Mouse (Mus musculus): Measurements from ENCODE around the gene Cln3. TPM values are rescaled to one million over a fixed set of nuclear protein-coding genes. Genes with fewer than 3 reads are reported as not detected.

Gene Cln3
- polyA plus RNA-seq (2014; fragmentation: Nextera tagmentation; extraction: Ambion mirVana) = 27.8 and 31.8 TPM in 2 replicates

DNA sequence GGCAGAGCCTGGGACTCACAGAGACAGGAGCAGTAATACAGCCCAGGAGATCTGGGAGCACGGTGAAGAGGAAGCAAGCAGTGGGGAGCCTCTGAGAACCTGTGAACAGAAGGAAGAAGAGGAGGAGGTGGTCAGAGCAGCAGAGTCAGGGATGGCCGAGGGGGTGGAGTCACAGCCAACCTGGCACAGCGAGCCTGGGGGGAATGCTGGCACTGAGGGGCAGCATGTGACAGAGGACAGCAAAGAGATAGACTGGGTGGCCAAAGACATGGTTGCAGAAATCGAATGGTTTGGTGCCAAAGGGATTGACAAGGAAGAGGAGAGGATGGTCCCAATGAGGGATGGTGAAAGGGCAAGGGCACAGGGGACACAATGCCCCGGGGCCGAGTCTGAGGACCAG lies at the start of gene Cln3:
Cln3 (minus strand) TSS at position 101 of the 400 bp plus-strand sequence.
- Histone ChIP-seq H3K9ac (ENCODE audit: low read depth, low read length) (no peak within 1 kb of the TSS; the same call in 1 of the 2 replicates), H3K4me3 (ENCODE audit: low read depth, low read length) (no peak within 1 kb of the TSS), H3K9me3 (ENCODE audit: control insufficient read depth, low read length) (no peaks in the 10 kb centered on the region), H3K36me3 (ENCODE audit: control insufficient read depth, insufficient read depth, low read length) (no peaks in the 10 kb centered on the region), H3K27ac (replicated peaks; ENCODE audit: low read depth, low read length) (no peak within 1 kb of the TSS), H3K27me3 (replicated peaks; ENCODE audit: control insufficient read depth, insufficient read depth, low read length) (no peaks in the 10 kb centered on the region), H3K4me1 (ENCODE audit: control insufficient read depth, insufficient read depth, low read length) (peaks cover 9% of the 10 kb centered on the region; the same call in 1 of the 2 replicates), H3K4me2 (ENCODE audit: low read depth, low read length) (no peak within 1 kb of the TSS)
- 76% methylated on average over 6 of the region's 6 CpGs for WGBS
- ATAC-seq (ENCODE audit: low read depth) (no peak), DNase-seq (ENCODE audit: low spot score) (no peak)

DNA sequence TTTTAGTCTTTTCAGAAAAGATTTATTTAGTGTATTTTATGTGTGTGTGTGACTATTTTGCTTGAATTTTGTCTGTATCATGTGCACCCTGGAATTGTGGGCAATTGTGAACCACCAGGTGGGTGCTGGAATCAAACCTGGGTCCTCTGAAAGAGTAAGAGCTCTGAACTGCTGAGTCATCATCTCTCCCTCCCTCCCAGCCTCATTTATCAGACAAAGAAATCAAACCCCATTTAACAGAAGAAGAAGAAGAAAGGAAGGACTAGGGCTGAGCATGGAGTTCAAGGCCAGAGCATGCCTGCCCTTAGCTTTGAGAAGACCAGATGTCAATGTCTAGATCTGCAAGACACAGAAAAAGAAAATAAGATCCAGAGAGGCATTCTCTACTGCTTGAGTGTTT lies 49.8 kb upstream of the Cln3 start:
- H3K27ac ChIP-seq (replicated peaks; ENCODE audit: low read depth, low read length) = no peak overlapping the region
- H3K4me2 ChIP-seq (ENCODE audit: low read depth, low read length) = no peak overlapping the region
- no peak for ATAC-seq (ENCODE audit: low read depth)
- no peaks in the 10 kb centered on the region for H3K27me3 ChIP-seq (replicated peaks; ENCODE audit: control insufficient read depth, insufficient read depth, low read length)
- H3K36me3 ChIP-seq (ENCODE audit: control insufficient read depth, insufficient read depth, low read length) = no peaks in the 10 kb centered on the region
- no peak overlapping the region for H3K4me3 ChIP-seq (ENCODE audit: low read depth, low read length)
- DNase-seq (ENCODE audit: low spot score) = no peak
- no peak overlapping the region for H3K9ac ChIP-seq (ENCODE audit: low read depth, low read length)
- H3K4me1 ChIP-seq (ENCODE audit: control insufficient read depth, insufficient read depth, low read length) = no peaks in the 10 kb centered on the region
- H3K9me3 ChIP-seq (ENCODE audit: control insufficient read depth, low read length) = no peaks in the 10 kb centered on the region

DNA sequence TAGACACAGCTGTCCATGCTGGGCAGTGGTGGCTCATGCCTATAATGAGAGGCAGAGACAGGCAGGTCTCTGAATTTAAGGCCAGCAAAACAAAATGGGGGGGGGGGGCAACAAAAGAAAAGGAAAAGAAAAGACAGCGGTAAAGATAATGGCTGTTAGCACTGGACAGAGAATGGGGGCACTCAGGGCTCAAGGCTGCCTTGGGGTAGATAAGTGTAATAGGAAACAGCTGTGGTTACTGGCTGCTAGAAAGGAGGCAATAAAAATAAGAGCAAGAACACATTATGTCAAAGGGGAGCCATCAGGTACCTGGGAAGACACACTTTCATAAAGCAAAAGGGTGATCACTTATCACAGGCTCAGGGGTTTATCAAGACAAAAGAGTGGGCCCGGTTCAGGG lies 46.9 kb upstream of the Cln3 start:
- Histone ChIP-seq H3K27ac (replicated peaks; ENCODE audit: low read depth, low read length) (no peak overlapping the region), H3K9ac (ENCODE audit: low read depth, low read length) (no peak overlapping the region), H3K9me3 (ENCODE audit: control insufficient read depth, low read length) (no peaks in the 10 kb centered on the region), H3K4me3 (ENCODE audit: low read depth, low read length) (no peak overlapping the region), H3K4me1 (ENCODE audit: control insufficient read depth, insufficient read depth, low read length) (0 out of 2 replicates have a peak, but pooled peaks cover 7% of the 10 kb centered on the region), H3K27me3 (replicated peaks; ENCODE audit: control insufficient read depth, insufficient read depth, low read length) (no peaks in the 10 kb centered on the region), H3K4me2 (ENCODE audit: low read depth, low read length) (no peak overlapping the region), H3K36me3 (ENCODE audit: control insufficient read depth, insufficient read depth, low read length) (no peaks in the 10 kb centered on the region)
- 71% methylated on average over 2 of the region's 2 CpGs for whole genome bisulfite sequencing
- no peak for ATAC-seq (ENCODE audit: low read depth)
- DNase-seq (ENCODE audit: low spot score) = no peak

DNA sequence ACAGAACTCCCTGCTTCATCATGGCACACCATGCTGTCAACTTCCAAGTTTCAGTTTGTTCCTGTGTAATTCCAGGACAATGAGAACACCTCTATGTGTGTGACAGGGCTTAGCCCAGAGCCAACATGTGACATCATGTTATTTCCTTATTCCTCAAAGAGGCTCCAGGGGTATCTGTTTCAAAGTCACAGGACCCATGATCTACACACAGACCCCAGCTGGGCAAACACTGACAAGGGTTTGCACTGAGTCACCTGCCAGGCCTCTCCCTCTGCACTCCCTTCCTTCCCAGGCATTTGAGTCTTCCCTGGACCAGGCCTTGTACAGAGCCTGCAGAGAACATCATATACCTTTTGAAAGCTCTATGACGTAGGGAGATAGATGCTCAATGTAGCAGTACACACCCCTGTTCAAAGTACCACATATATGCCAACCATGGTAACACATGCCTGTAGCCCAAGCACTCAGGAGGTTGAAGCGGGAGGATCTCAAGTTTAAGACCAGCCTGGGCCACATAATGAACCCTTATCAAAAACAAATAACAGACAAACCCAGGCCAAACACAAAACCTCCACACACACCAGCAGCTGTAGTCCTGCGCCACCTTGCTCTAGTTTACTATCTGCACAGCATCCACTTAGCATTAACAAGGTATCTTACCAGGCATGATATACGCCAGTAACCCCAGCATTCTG lies 45.4 kb upstream of the Cln3 start, which contains the start of gene Nupr1:
Nupr1 (minus strand) TSS at position 38 of the 695 bp plus-strand sequence.
- no peak within 1 kb of the TSS for H3K4me3 ChIP-seq (ENCODE audit: low read depth, low read length)
- DNase-seq (ENCODE audit: low spot score) (no peak), ATAC-seq (ENCODE audit: low read depth) (no peak)
- no peaks in the 10 kb centered on the region for H3K36me3 ChIP-seq (ENCODE audit: control insufficient read depth, insufficient read depth, low read length)
- 94% methylated on average over 4 of the region's 4 CpGs for WGBS
- no peak within 1 kb of the TSS for H3K4me2 ChIP-seq (ENCODE audit: low read depth, low read length)
- H3K9ac ChIP-seq (ENCODE audit: low read depth, low read length) = no peak within 1 kb of the TSS
- 0 out of 2 replicates have a peak, but pooled peaks cover 7% of the 10 kb centered on the region for H3K4me1 ChIP-seq (ENCODE audit: control insufficient read depth, insufficient read depth, low read length)
- H3K9me3 ChIP-seq (ENCODE audit: control insufficient read depth, low read length) = no peaks in the 10 kb centered on the region
- H3K27ac ChIP-seq (replicated peaks; ENCODE audit: low read depth, low read length) = no peak within 1 kb of the TSS
- no peaks in the 10 kb centered on the region for H3K27me3 ChIP-seq (replicated peaks; ENCODE audit: control insufficient read depth, insufficient read depth, low read length)

DNA sequence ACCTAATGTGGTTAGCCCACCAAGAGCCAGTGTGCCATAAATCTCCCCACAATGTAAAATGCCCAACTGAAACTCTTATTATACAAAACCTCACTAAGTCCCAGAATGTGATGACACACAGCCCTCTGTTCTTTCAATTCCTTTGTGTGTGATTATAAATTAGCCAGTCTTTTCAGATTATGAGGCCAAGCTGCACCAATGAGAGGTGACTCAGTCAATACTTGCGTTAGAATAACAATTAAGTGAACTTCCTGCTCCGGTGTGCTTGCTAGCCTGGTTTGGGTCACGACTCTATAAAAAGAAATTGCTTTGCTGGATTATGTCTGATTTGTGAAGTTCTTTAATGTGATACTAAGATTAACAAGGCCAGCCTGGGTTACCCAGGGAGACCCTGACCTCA lies 44.3 kb upstream of the Cln3 start:
- 52% methylated on average over 3 of the region's 3 CpGs for WGBS
- ATAC-seq (ENCODE audit: low read depth) (no peak), DNase-seq (ENCODE audit: low spot score) (no peak)
- Histone ChIP-seq H3K9me3 (ENCODE audit: control insufficient read depth, low read length) (no peaks in the 10 kb centered on the region), H3K4me2 (ENCODE audit: low read depth, low read length) (no peak overlapping the region), H3K4me1 (ENCODE audit: control insufficient read depth, insufficient read depth, low read length) (0 out of 2 replicates have a peak, but pooled peaks cover 10% of the 10 kb centered on the region), H3K4me3 (ENCODE audit: low read depth, low read length) (no peak overlapping the region), H3K9ac (ENCODE audit: low read depth, low read length) (no peak overlapping the region), H3K27me3 (replicated peaks; ENCODE audit: control insufficient read depth, insufficient read depth, low read length) (no peaks in the 10 kb centered on the region), H3K36me3 (ENCODE audit: control insufficient read depth, insufficient read depth, low read length) (no peaks in the 10 kb centered on the region), H3K27ac (replicated peaks; ENCODE audit: low read depth, low read length) (no peak overlapping the region)

DNA sequence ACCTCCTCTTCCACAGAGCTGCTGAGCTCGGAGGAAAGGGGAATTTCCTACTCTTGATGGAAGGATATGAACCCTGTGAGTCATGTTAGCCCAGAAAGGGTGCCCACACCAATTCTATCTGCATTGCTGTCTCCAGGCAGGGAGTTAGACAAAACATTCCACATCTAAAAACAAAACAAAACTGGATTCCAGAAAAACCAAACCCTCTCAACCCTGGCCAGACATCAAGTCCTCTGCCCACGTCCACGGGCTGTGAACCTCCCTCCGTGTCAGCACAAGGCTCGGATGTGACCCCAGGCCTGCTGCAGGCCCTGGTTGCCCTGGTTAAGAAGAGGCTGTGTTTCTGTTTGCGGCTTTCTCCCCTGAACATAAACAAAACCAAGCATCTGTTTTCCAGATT lies 42.5 kb upstream of the Cln3 start:
- Histone ChIP-seq H3K27ac (replicated peaks; ENCODE audit: low read depth, low read length) (peak overlapping the region; percentile 62), H3K9me3 (ENCODE audit: control insufficient read depth, low read length) (no peaks in the 10 kb centered on the region), H3K4me3 (ENCODE audit: low read depth, low read length) (no peak overlapping the region), H3K36me3 (ENCODE audit: control insufficient read depth, insufficient read depth, low read length) (no peaks in the 10 kb centered on the region), H3K4me2 (ENCODE audit: low read depth, low read length) (no peak overlapping the region), H3K9ac (ENCODE audit: low read depth, low read length) (peak overlapping the region; percentile 43; the same call in 1 of the 2 replicates), H3K4me1 (ENCODE audit: control insufficient read depth, insufficient read depth, low read length) (0 out of 2 replicates have a peak, but pooled peaks cover 10% of the 10 kb centered on the region), H3K27me3 (replicated peaks; ENCODE audit: control insufficient read depth, insufficient read depth, low read length) (no peaks in the 10 kb centered on the region)
- ATAC-seq (ENCODE audit: low read depth) = no peak; the same call in 1 of the 2 replicates
- 43% methylated on average over 6 of the region's 6 CpGs for WGBS
- DNase-seq (ENCODE audit: low spot score) = peak; percentile 41

DNA sequence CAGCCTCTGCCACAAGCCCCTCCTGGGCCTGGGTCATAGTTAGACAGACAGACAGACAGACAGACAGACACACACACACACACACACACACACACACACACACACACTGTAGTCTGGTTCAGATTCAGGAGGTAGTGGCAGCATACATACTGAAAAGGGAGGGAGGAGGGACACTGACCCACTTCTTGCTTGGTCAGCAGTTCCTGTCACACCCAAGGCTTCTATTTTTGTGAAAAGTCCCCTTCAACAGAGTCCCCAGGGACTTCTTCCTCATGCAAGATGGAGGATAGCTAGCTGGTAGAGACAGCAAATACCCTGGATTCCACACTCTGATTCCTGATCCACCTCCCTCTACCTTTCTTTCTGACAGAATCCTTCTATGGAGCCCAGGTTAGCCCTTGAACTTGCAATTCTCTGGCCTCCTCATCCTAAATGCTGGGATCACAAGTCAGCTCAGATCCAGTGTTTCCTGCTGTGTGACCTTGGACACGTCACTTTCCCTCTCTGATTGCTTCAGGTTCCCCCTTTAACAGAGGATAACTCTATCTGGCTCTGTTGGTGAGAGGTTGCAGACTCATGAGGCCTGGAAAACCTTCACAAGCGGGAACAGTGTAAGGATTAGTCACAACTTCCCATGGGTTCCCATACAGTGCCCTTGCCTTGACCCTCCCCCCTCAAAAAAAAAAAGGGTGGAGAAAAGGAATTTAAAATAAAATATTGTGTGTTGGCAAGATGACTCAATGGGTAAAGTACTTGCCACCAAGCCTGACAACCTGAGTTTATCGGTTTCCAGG lies 40.4 kb upstream of the Cln3 start:
- H3K4me2 ChIP-seq (ENCODE audit: low read depth, low read length) = no peak overlapping the region
- DNase-seq (ENCODE audit: low spot score) (no peak), ATAC-seq (ENCODE audit: low read depth) (no peak)
- no peak overlapping the region for H3K9ac ChIP-seq (ENCODE audit: low read depth, low read length)
- no peak overlapping the region for H3K27ac ChIP-seq (replicated peaks; ENCODE audit: low read depth, low read length)
- H3K36me3 ChIP-seq (ENCODE audit: control insufficient read depth, insufficient read depth, low read length) = no peaks in the 10 kb centered on the region
- H3K4me3 ChIP-seq (ENCODE audit: low read depth, low read length) = no peak overlapping the region
- no peaks in the 10 kb centered on the region for H3K27me3 ChIP-seq (replicated peaks; ENCODE audit: control insufficient read depth, insufficient read depth, low read length)
- H3K4me1 ChIP-seq (ENCODE audit: control insufficient read depth, insufficient read depth, low read length) = 0 out of 2 replicates have a peak, but pooled peaks cover 10% of the 10 kb centered on the region
- WGBS = 79% methylated on average over 3 of the region's 3 CpGs
- H3K9me3 ChIP-seq (ENCODE audit: control insufficient read depth, low read length) = no peaks in the 10 kb centered on the region

DNA sequence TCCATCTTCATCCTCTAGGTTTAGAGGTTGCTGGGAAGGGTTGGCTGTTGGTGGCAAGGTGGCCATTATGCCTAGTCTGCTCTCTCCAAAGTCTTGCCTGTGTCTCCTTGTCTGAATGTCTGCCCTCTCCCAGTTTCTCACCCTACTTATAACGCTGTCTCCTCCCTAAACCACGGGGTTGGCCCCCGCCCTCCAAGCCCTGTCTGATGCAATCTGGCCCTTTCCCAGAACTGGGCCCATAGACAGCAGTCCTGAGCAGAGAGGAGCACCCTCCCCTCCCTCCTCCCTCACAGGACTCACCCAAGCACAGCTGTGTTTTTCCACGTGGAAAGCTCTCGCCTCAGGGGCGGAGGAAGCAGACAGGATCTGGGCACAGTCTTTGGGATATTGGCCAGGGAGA lies 39.8 kb upstream of the Cln3 start:
- ATAC-seq (ENCODE audit: low read depth) (peak; percentile 60), DNase-seq (ENCODE audit: low spot score) (peak; percentile 83)
- Histone ChIP-seq H3K27ac (replicated peaks; ENCODE audit: low read depth, low read length) (no peak overlapping the region), H3K4me2 (ENCODE audit: low read depth, low read length) (no peak overlapping the region; the same call in 1 of the 2 replicates), H3K4me3 (ENCODE audit: low read depth, low read length) (no peak overlapping the region), H3K27me3 (replicated peaks; ENCODE audit: control insufficient read depth, insufficient read depth, low read length) (no peaks in the 10 kb centered on the region), H3K9ac (ENCODE audit: low read depth, low read length) (no peak overlapping the region), H3K9me3 (ENCODE audit: control insufficient read depth, low read length) (no peaks in the 10 kb centered on the region), H3K36me3 (ENCODE audit: control insufficient read depth, insufficient read depth, low read length) (no peaks in the 10 kb centered on the region), H3K4me1 (ENCODE audit: control insufficient read depth, insufficient read depth, low read length) (0 out of 2 replicates have a peak, but pooled peaks cover 10% of the 10 kb centered on the region)
- 28% methylated on average over 6 of the region's 6 CpGs for WGBS

All from embryonic facial prominence, embryonic 14.5 days (tissue).